Mouse (Mus musculus) lung, embryonic 14.5 days (tissue): ENCODE results near the gene Snai1. TPM values are rescaled to one million over a fixed set of nuclear protein-coding genes. Genes with fewer than 3 reads are reported as not detected.

Source experiments
- ATAC-seq: fragments of 200-750 bp; cut with Nextera tagmentation; 2 replicates; pipeline ENCODE4 v1.8.0; 2017; ENCODE audit warnings: mild to moderate bottlenecking, moderate TSS enrichment, moderate library complexity; ENCODE audit not compliant: insufficient read depth
- DNase-seq: peaks from one replicate; pipeline ENCODE4 v3.0.0-alpha.2; 2015
- H3K27ac ChIP-seq: fragments of 300-500 bp; sonication (generic); 2 replicates; pipeline ENCODE4 v1.5.1; 2014; ENCODE audit warnings: low read depth, mild to moderate bottlenecking, moderate library complexity
- H3K27me3 ChIP-seq: fragments of 300-500 bp; sonication (generic); 2 replicates; pipeline ENCODE4 v1.6.1; 2014; ENCODE audit warnings: low read length, control low read depth; ENCODE audit not compliant: insufficient read depth
- H3K36me3 ChIP-seq: fragments of 300-500 bp; sonication (generic); 2 replicates; pipeline ENCODE4 v1.6.1; 2014; ENCODE audit warnings: control low read depth; ENCODE audit not compliant: insufficient read depth
- H3K4me1 ChIP-seq: fragments of 300-500 bp; sonication (generic); 2 replicates; pipeline ENCODE4 v1.6.1; 2014; ENCODE audit warnings: antibody characterized with exemption, control low read depth; ENCODE audit not compliant: insufficient read depth
- H3K4me2 ChIP-seq: fragments of 300-500 bp; sonication (generic); 2 replicates; pipeline ENCODE4 v1.6.1; 2014; ENCODE audit warnings: mild to moderate bottlenecking
- H3K4me3 ChIP-seq: fragments of 300-500 bp; sonication (generic); 2 replicates; pipeline ENCODE4 v1.5.1; 2014; ENCODE audit warnings: low read depth, low read length
- H3K9ac ChIP-seq: fragments of 300-500 bp; sonication (generic); 2 replicates; pipeline ENCODE4 v1.6.1; 2014
- H3K9me3 ChIP-seq: fragments of 300-500 bp; sonication (generic); 2 replicates; pipeline ENCODE4 v1.6.1; 2016; ENCODE audit warnings: low read depth, low read length, control low read depth
- CTCF ChIP-seq: IDR thresholded peaks from 2 replicates; pipeline ENCODE4 v1.5.1; 2016; ENCODE audit warnings: antibody characterized with exemption, low read depth
- WGBS: fragments of 180-500 bp; shearing (Covaris S2); extraction: QIAGEN DNeasy Blood & Tissue Kit; methylation state at CpG from one replicate; pipeline ENCODE4 v1.1.7; 2014; 5-methylcytosine and 5-hydroxymethylcytosine counted together
- polyA plus RNA-seq: library from polyadenylated mRNA; unstranded; fragments of >200 nt; fragmentation: Nextera tagmentation; extraction: Ambion mirVana; gene quantifications from 2 replicates; pipeline ENCODE4 v1.2.1, GENCODE M21; 2014

The Snai1 gene
- polyA plus RNA-seq = 152 and 162 TPM in 2 replicates

- ATAC-seq = peak; percentile 95
- Histone ChIP-seq H3K36me3 (peaks cover 43% of the 10 kb centered on the region), H3K4me3 (peak within 1 kb of the TSS; percentile 58), H3K9ac (peak within 1 kb of the TSS; percentile 67), H3K4me1 (peaks cover 7% of the 10 kb centered on the region), H3K27me3 (peaks cover 12% of the 10 kb centered on the region; the same call in 1 of the 2 replicates), H3K27ac (peak within 1 kb of the TSS; percentile 98), H3K4me2 (peak within 1 kb of the TSS; percentile 81), H3K9me3 (no peaks in the 10 kb centered on the region)
- WGBS = under 1% methylated on average over 58 of the region's 58 CpGs
- peak; percentile 73 for TF ChIP-seq CTCF
- DNase-seq = peak; percentile 100
These were observed at the start of gene Snai1 for GRCm38 (mm10) chr2:167537476-167538297. TSS of gene Snai1 (plus strand) at chr2:167538195.

GRCm38 (mm10) chr2:167490813-167491525 is 47.0 kb upstream of the Snai1 start:
- WGBS = 79% methylated on average over 4 of the region's 4 CpGs
- H3K9ac ChIP-seq = peak overlapping the region; percentile 91
- no peak for TF ChIP-seq CTCF
- H3K27ac ChIP-seq = no peak overlapping the region
- peaks cover 11% of the 10 kb centered on the region; the same call in 1 of the 2 replicates for H3K36me3 ChIP-seq
- no peak for ATAC-seq
- H3K4me2 ChIP-seq = peak overlapping the region; percentile 91
- no peaks in the 10 kb centered on the region for H3K9me3 ChIP-seq
- DNase-seq = no peak
- H3K4me3 ChIP-seq = peak overlapping the region; percentile 100; the same call in 1 of the 2 replicates
- H3K4me1 ChIP-seq = peaks cover 7% of the 10 kb centered on the region
- H3K27me3 ChIP-seq = no peaks in the 10 kb centered on the region

GRCm38 (mm10) chr2:167491757-167492708 is 46.0 kb upstream of the Snai1 start, which contains the start of gene Rnf114:
TSS of gene Rnf114 (plus strand) at chr2:167492645.
- WGBS = 3% methylated on average over 52 of the region's 52 CpGs

GRCm38 (mm10) chr2:167492713-167493636 is 45.0 kb upstream of the Snai1 start, which contains the start of gene Spata2:
TSS of gene Spata2 (minus strand) at chr2:167492887.
- peak within 1 kb of the TSS; percentile 97 for H3K27ac ChIP-seq
- H3K9me3 ChIP-seq = no peaks in the 10 kb centered on the region
- H3K4me3 ChIP-seq = peak within 1 kb of the TSS; percentile 100
- no peak for TF ChIP-seq CTCF
- DNase-seq (peak; percentile 94), ATAC-seq (peak; percentile 90)
- H3K4me2 ChIP-seq = peak within 1 kb of the TSS; percentile 91
- peaks cover 4% of the 10 kb centered on the region; the same call in 1 of the 2 replicates for H3K36me3 ChIP-seq
- no peaks in the 10 kb centered on the region for H3K27me3 ChIP-seq
- peak within 1 kb of the TSS; percentile 91 for H3K9ac ChIP-seq
- peaks cover 7% of the 10 kb centered on the region for H3K4me1 ChIP-seq
- under 1% methylated on average over 63 of the region's 63 CpGs for WGBS

More at GRCm38 (mm10) chr2:167491757-167492708, 46.0 kb upstream of the Snai1 start, which contains the start of gene Rnf114:
- no peak for TF ChIP-seq CTCF
- DNase-seq = peak; percentile 34
- H3K4me2 ChIP-seq = peak within 1 kb of the TSS; percentile 91
- peaks cover 7% of the 10 kb centered on the region for H3K4me1 ChIP-seq
- H3K27ac ChIP-seq = peak within 1 kb of the TSS; percentile 97
- ATAC-seq = peak; percentile 42
- peaks cover 11% of the 10 kb centered on the region; the same call in 1 of the 2 replicates for H3K36me3 ChIP-seq
- peak within 1 kb of the TSS; percentile 91 for H3K9ac ChIP-seq
- no peaks in the 10 kb centered on the region for H3K9me3 ChIP-seq
- peak within 1 kb of the TSS; percentile 100 for H3K4me3 ChIP-seq
- no peaks in the 10 kb centered on the region for H3K27me3 ChIP-seq

- 82% methylated on average over 7 of the region's 7 CpGs for WGBS
- no peak overlapping the region for H3K4me2 ChIP-seq
- no peaks in the 10 kb centered on the region for H3K27me3 ChIP-seq
- no peaks in the 10 kb centered on the region for H3K9me3 ChIP-seq
- H3K4me3 ChIP-seq = no peak overlapping the region
- H3K9ac ChIP-seq = no peak overlapping the region
- ATAC-seq (no peak), DNase-seq (no peak)
- no peak for TF ChIP-seq CTCF
- H3K4me1 ChIP-seq = peaks cover 5% of the 10 kb centered on the region
- no peak overlapping the region for H3K27ac ChIP-seq
- peaks cover 4% of the 10 kb centered on the region; the same call in 1 of the 2 replicates for H3K36me3 ChIP-seq
These were observed 41.6 kb upstream of the Snai1 start for GRCm38 (mm10) chr2:167496437-167496836.
